Mouse (Mus musculus) Patski (cell line): ENCODE measurements around the gene Gm10330. TPM values are rescaled to one million over a fixed set of nuclear protein-coding genes. Genes with fewer than 3 reads are reported as not detected.
"Not testable (repeated sequence)": the region's sequence is repeated elsewhere in the genome, so short reads cannot be mapped to it uniquely, and the experiment has no call there.

Experiments used
- ATAC-seq: fragments of 100-300 bp; one replicate; pipeline ENCODE4 v1.8.0; 2021
- CTCF ChIA-PET: fragments of 350-600 bp; sonication (Branson Sonifier 250); formaldehyde crosslinking; loops from one replicate; lab custom pipeline; 2022; ENCODE audit warnings: inconsistent platforms; lab: Charles Lee
- POLR2A ChIA-PET: fragments of 350-600 bp; sonication (Branson Sonifier 250); formaldehyde crosslinking; loops from one replicate; lab custom pipeline; 2022; ENCODE audit warnings: antibody characterized with exemption, inconsistent platforms; lab: Charles Lee
- DNase-seq: peaks from one replicate; pipeline ENCODE4 v3.0.0-alpha.2; 2011; ENCODE audit warnings: low read depth, low spot score
- H3K27me3 ChIP-seq: fragments of 371-371 bp; one replicate; pipeline ENCODE4 v1.5.1; 2021
- in situ Hi-C: fragments of 300-500 bp; cut with MboI; formaldehyde crosslinking; loops from 3 replicates; pipeline ENCODE4 v1.11.1; 2018; ENCODE audit warnings: low pct_unique_long_range_greater_than_20kb, mixed read lengths
- polyA plus RNA-seq: library from polyadenylated mRNA; unstranded; gene quantifications from one replicate; pipeline ENCODE4 v1.2.3, GENCODE M21; 2021

The Gm10330 gene
- polyA plus RNA-seq: 0.06 TPM

DNA sequence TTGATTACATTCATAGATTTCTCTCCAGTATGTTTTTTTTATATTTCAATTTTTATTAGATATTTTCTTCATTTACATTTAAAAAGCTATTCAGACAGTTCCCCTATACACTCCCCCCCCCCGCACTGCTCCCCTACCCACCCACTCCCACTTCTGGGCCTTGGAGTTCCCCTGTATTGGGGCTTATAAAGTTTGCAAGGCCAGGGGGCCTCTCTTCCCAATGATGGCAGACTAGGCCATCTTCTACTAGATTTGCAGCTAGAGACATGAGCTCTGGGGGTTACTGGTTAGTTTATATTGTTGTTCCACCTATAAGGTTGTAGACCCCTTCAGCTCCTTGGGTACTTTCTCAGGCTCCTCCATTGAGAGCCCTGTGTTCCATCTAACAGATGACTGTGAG, at the start of gene Gm10330:
Gm10330 (minus strand) TSS at position 101 of the 400 bp plus-strand sequence.
- in situ Hi-C loops, H3K27me3 ChIP-seq, ATAC-seq, DNase-seq, CTCF ChIA-PET, POLR2A ChIA-PET: not testable (repeated sequence)

DNA sequence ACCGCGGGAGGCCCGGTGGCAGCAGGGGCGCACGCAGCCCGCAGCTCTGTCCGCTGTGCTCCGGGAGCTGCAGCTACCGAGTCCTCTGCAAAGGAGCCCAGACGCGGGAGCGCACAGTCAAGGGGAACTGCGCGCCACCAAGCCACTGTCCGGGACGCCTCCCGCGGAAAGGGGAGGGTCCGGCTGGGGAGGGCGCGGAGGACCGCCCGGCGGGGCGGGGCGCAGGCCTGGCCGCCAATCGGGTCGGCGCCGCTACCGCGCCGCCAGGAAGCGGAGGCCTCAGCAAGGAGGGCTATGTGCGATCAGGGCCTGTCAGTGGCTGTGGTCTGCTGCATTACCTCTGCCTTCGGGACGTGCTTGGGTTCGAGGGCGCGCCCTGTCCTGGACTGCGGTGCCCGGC, 20.7 kb upstream of the Gm10330 start:
- ATAC-seq, POLR2A ChIA-PET, CTCF ChIA-PET, DNase-seq, H3K27me3 ChIP-seq, in situ Hi-C loops: not testable (repeated sequence)

GRCm38 (mm10) chr12:23800366-23800765, 20.3 kb upstream of the Gm10330 start:
- POLR2A ChIA-PET, ATAC-seq, in situ Hi-C loops, DNase-seq, CTCF ChIA-PET, H3K27me3 ChIP-seq: not testable (repeated sequence)
